Mouse (Mus musculus): ENCODE results near the gene Gm28551. TPM values are rescaled to one million over a fixed set of nuclear protein-coding genes. Genes with fewer than 3 reads are reported as not detected.
A peak's percentile ranks its signal among the peaks of the same experiment; 100 is the strongest.
"Not testable (repeated sequence)": the region's sequence is repeated elsewhere in the genome, so short reads cannot be mapped to it uniquely, and the experiment has no call there.

The Gm28551 gene
- not detected for total RNA-seq (2021)

- peak; percentile 98 to 99 for DNase-seq
- intact Hi-C loops (cut with DNase I), result loop anchor here (1.0 kb wide), 2 partner anchors 39 to 299 kb away; partner anchors contain the start of gene Osgepl1
Observed at GRCm38 (mm10) chr1:53352327-53353261, at the start of gene Gm28551, which contains the start of the genes Asdurf and Asnsd1. Gene Gm28551, minus strand, starts transcription at chr1:53352667. Gene Asdurf, minus strand, starts transcription at chr1:53352619. Gene Asnsd1, minus strand, starts transcription at chr1:53352752.

GRCm38 (mm10) chr1:53393936-53394760, 41.7 kb upstream of the Gm28551 start:
- peak; percentile 21 to 30 for DNase-seq
- intact Hi-C loops (cut with DNase I), result not testable (repeated sequence)

- intact Hi-C loops (cut with DNase I), result no loop called here
- no peak for DNase-seq
Observed at GRCm38 (mm10) chr1:53388762-53389161, 36.3 kb upstream of the Gm28551 start.

- intact Hi-C loops (cut with DNase I), result no loop called here
- no peak for DNase-seq
Observed at GRCm38 (mm10) chr1:53384085-53384688, 31.7 kb upstream of the Gm28551 start.

- no peak for DNase-seq
- intact Hi-C loops (cut with DNase I), result no loop called here
Observed at GRCm38 (mm10) chr1:53377731-53378130, 25.3 kb upstream of the Gm28551 start.

GRCm38 (mm10) chr1:53375965-53376364, 23.5 kb upstream of the Gm28551 start:
- intact Hi-C loops (cut with DNase I); DNase-seq: not testable (repeated sequence)

GRCm38 (mm10) chr1:53358988-53359387, 6.5 kb upstream of the Gm28551 start:
- no peak for DNase-seq
- intact Hi-C loops (cut with DNase I), result no loop called here

- DNase-seq, result no peak
- intact Hi-C loops (cut with DNase I), result no loop called here
Observed at GRCm38 (mm10) chr1:53341071-53341470, 11.4 kb downstream of the Gm28551 start.

- intact Hi-C loops (cut with DNase I), result not testable (repeated sequence)
Observed at GRCm38 (mm10) chr1:53337403-53337802, 15.1 kb downstream of the Gm28551 start.

GRCm38 (mm10) chr1:53335465-53335864, 17.0 kb downstream of the Gm28551 start:
- no peak for DNase-seq
- intact Hi-C loops (cut with DNase I), result no loop called here

More at GRCm38 (mm10) chr1:53337403-53337802, 15.1 kb downstream of the Gm28551 start:
- not testable (repeated sequence) for DNase-seq

- intact Hi-C loops (cut with DNase I); DNase-seq: not testable (repeated sequence)
Observed at GRCm38 (mm10) chr1:53333527-53333926, 18.9 kb downstream of the Gm28551 start.

GRCm38 (mm10) chr1:53324827-53325494, 27.5 kb downstream of the Gm28551 start:
- DNase-seq, result no peak
- intact Hi-C loops (cut with DNase I), result no loop called here

GRCm38 (mm10) chr1:53324277-53324676, 28.2 kb downstream of the Gm28551 start:
- intact Hi-C loops (cut with DNase I), result no loop called here
- DNase-seq, result no peak

GRCm38 (mm10) chr1:53323254-53323653, 29.2 kb downstream of the Gm28551 start:
- intact Hi-C loops (cut with DNase I), result no loop called here
- DNase-seq, result no peak

GRCm38 (mm10) chr1:53321662-53322344, 30.7 kb downstream of the Gm28551 start:
- DNase-seq, result no peak
- intact Hi-C loops (cut with DNase I), result no loop called here

GRCm38 (mm10) chr1:53312989-53313967, 39.2 kb downstream of the Gm28551 start, which contains the start of gene Osgepl1:
Gene Osgepl1, plus strand, starts transcription at chr1:53313624.
- DNase-seq, result peak; percentile 89 to 90
- intact Hi-C loops (cut with DNase I), result loop anchor here (1.0 kb wide), 2 partner anchors 16 to 39 kb away; partner anchors contain the start of genes Asdurf, Asnsd1, Gm28551 and Gm28778

- intact Hi-C loops (cut with DNase I), result no loop called here
Observed at GRCm38 (mm10) chr1:53300506-53300905, 52.0 kb downstream of the Gm28551 start.

More at GRCm38 (mm10) chr1:53300506-53300905, 52.0 kb downstream of the Gm28551 start:
- no peak for DNase-seq
